In the genomic region with DNA sequence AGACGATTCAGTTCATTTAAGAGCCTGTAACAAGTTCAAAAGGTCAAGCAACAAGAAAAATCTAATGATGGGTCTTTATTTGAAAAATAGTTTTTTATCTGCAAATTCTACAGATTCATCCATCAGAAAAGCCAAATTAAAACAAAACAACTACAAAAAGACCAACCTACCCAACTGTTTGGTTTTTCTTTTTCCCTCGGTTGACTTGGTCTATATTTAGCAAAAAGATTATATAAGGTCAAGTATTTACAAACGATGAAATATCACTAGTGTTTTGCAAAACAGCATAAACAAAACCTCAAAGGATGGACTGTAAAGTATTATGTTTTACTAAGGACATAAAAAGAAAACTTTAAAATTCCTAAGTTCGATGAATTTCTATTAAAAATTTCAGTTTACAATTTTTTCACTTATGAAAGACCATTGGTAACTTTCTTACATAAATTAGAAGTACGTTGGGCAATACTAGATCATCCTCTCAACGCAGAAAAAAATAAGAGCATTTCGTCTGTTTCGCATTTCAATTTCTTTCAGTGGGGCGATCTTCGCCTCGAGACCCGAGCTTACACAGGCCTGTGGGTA, we compare ENCODE assay signal across 8 mouse cellular contexts. TPM values are rescaled to one million over a fixed set of nuclear protein-coding genes. Genes with fewer than 3 reads are reported as not detected.
A peak's percentile ranks its signal among the peaks of the same experiment; 100 is the strongest.
DNase-seq lines count a peak whose midpoint lies in the region; ATAC-seq and TF ChIP-seq lines count a peak whose summit lies in the region.

No protein-coding gene starts in this region.

- no peaks in the 10 kb centered on the region for H3K9me3 ChIP-seq in heart, embryonic 11.5 days (replicated peaks; ENCODE audit: control insufficient read depth, low read length)
- no peaks in the 10 kb centered on the region for H3K9me3 ChIP-seq in forebrain, embryonic 12.5 days
- H3K9me3 ChIP-seq in liver, embryonic 14.5 days (ENCODE audit: control insufficient read depth, low read length) = no peaks in the 10 kb centered on the region

- peaks cover 25% of the 10 kb centered on the region for H3K79me2 ChIP-seq in C2C12 (ENCODE audit: control insufficient read depth, insufficient read depth)

- no peak for DNase-seq in heart, postnatal 10 days
- no peak for DNase-seq in liver, embryonic 14.5 days (ENCODE audit: low read depth in 3 of 3, low spot score in 3 of 3)
- DNase-seq in urinary bladder, adult 18-20 months (ENCODE audit: low spot score in 2 of 2) = no peak
- no peak for DNase-seq in gastrocnemius, adult 18-20 months (ENCODE audit: low spot score)
- DNase-seq in ovary, postnatal 14 days (ENCODE audit: low spot score) = no peak

- ATAC-seq in heart, embryonic 11.5 days (replicated peaks; ENCODE audit: insufficient number of reproducible peaks, low FRiP score, low TSS enrichment) = no peak
- ATAC-seq in forebrain, embryonic 12.5 days (ENCODE audit: low FRiP score) = no peak
- no peak for ATAC-seq in liver, embryonic 14.5 days (ENCODE audit: insufficient read depth)

- no peaks in the 10 kb centered on the region for H3K27me3 ChIP-seq in heart, embryonic 11.5 days (ENCODE audit: control insufficient read depth, insufficient read depth, low read length)
- no peaks in the 10 kb centered on the region for H3K27me3 ChIP-seq in C2C12 (ENCODE audit: control insufficient read depth, insufficient read depth, insufficient read length)
- no peaks in the 10 kb centered on the region for H3K27me3 ChIP-seq in forebrain, embryonic 12.5 days
- no peaks in the 10 kb centered on the region for H3K27me3 ChIP-seq in liver, embryonic 14.5 days (ENCODE audit: control insufficient read depth, insufficient read depth, low read length)

- peak overlapping the region; percentile 74 for H3K4me3 ChIP-seq in heart, embryonic 11.5 days (ENCODE audit: low read depth, low read length)
- H3K4me3 ChIP-seq in C2C12 (ENCODE audit: insufficient read depth, poor library complexity, severe bottlenecking) = peak overlapping the region; percentile 55
- peak overlapping the region; percentile 67 for H3K4me3 ChIP-seq in forebrain, embryonic 12.5 days (replicated peaks)
- peak overlapping the region; percentile 85 to 94 for H3K4me3 ChIP-seq in liver, embryonic 14.5 days (ENCODE audit: insufficient read depth in 1 of 2, low read depth in 2 of 2, low read length in 2 of 2)

- H3K79me3 ChIP-seq in C2C12 (ENCODE audit: low read depth) = peaks cover 11% of the 10 kb centered on the region

- H3K4me2 ChIP-seq in heart, embryonic 11.5 days = peak overlapping the region; percentile 83
- H3K4me2 ChIP-seq in forebrain, embryonic 12.5 days = peak overlapping the region; percentile 57
- peak overlapping the region; percentile 86 for H3K4me2 ChIP-seq in liver, embryonic 14.5 days (ENCODE audit: low read depth)

- 6% methylated on average over 12 of the region's 12 CpGs for WGBS in heart, embryonic 11.5 days (ENCODE audit: insufficient replicate concordance)
- WGBS in forebrain, embryonic 12.5 days = 7% methylated on average over 12 of the region's 12 CpGs
- 3% methylated on average over 12 of the region's 12 CpGs for WGBS in liver, embryonic 14.5 days (ENCODE audit: insufficient replicate concordance)

- H3K9ac ChIP-seq in heart, embryonic 11.5 days (ENCODE audit: low read depth, low read length) = peak overlapping the region; percentile 93
- H3K9ac ChIP-seq in forebrain, embryonic 12.5 days = peak overlapping the region; percentile 67
- peak overlapping the region; percentile 71 for H3K9ac ChIP-seq in liver, embryonic 14.5 days (replicated peaks)

- TF ChIP-seq CTCF in C2C12 (IDR thresholded peaks at IDR 0.05; ENCODE audit: control insufficient read depth, insufficient read depth, insufficient read length) = no peak
- TF ChIP-seq CTCF in liver, embryonic 14.5 days (IDR thresholded peaks at IDR 0.05; ENCODE audit: low read depth) = no peak

- no peaks in the 10 kb centered on the region for H3K4me1 ChIP-seq in heart, embryonic 11.5 days (ENCODE audit: control insufficient read depth, insufficient read depth, low read length)
- H3K4me1 ChIP-seq in forebrain, embryonic 12.5 days = peaks cover 4% of the 10 kb centered on the region; the same call in 1 of the 2 replicates
- peaks cover 5% of the 10 kb centered on the region in 2 experiments for H3K4me1 ChIP-seq in liver, embryonic 14.5 days (replicated peaks; ENCODE audit: control insufficient read depth in 2 of 2, insufficient read depth in 2 of 2, low read length in 1 of 2)

- TF ChIP-seq EP300 in liver, embryonic 14.5 days (IDR thresholded peaks at IDR 0.05; ENCODE audit: low read depth) = no peak

- H3K36me3 ChIP-seq in heart, embryonic 11.5 days (ENCODE audit: control insufficient read depth, insufficient read depth, low read length) = no peaks in the 10 kb centered on the region
- peaks cover 6% of the 10 kb centered on the region for H3K36me3 ChIP-seq in C2C12 (ENCODE audit: control insufficient read depth, insufficient read depth)
- H3K36me3 ChIP-seq in forebrain, embryonic 12.5 days (replicated peaks) = no peaks in the 10 kb centered on the region
- H3K36me3 ChIP-seq in liver, embryonic 14.5 days (replicated peaks; ENCODE audit: control insufficient read depth, insufficient read depth, low read depth) = no peaks in the 10 kb centered on the region

- intact Hi-C loops in heart, postnatal 10 days (cut with DNase I) = loop anchor here (1.0 to 2.0 kb wide), 3 partner anchors 24 to 279 kb away; a partner anchor contains a TSS

- H3K27ac ChIP-seq in heart, embryonic 11.5 days (ENCODE audit: low read depth, low read length) = peak overlapping the region; percentile 100
- H3K27ac ChIP-seq in forebrain, embryonic 12.5 days = peak overlapping the region; percentile 99
- H3K27ac ChIP-seq in liver, embryonic 14.5 days = peak overlapping the region; percentile 86

- peak overlapping the region; percentile 40 for H3ac ChIP-seq in C2C12 (ENCODE audit: control insufficient read depth, insufficient read length, low read depth)

TF ChIP-seq in C2C12, 6 proteins besides CTCF, POLR2A, EP300 and RAD21:
- TF ChIP-seq MYOG (IDR thresholded peaks at IDR 0.05; ENCODE audit: control insufficient read depth, extremely low read depth, insufficient read length) = no peak
- TF ChIP-seq FOSL1 (IDR thresholded peaks at IDR 0.05; ENCODE audit: insufficient read depth, low read length, poor library complexity, severe bottlenecking) = no peak
- no peak for TF ChIP-seq MAX (IDR thresholded peaks at IDR 0.05)
- TF ChIP-seq MYOD1 (IDR thresholded peaks at IDR 0.05; ENCODE audit: control insufficient read depth, insufficient read length, low read depth) = no peak
- TF ChIP-seq USF1 (IDR thresholded peaks at IDR 0.05; ENCODE audit: low read depth) = no peak
- TF ChIP-seq CEBPB (IDR thresholded peaks at IDR 0.05; ENCODE audit: low read depth) = no peak

RNA-seq across cellular contexts. Expression of a gene that starts 0.4 kb away (rescaled TPM):
- 10.8 and 15.9 TPM in 2 replicates for polyA plus RNA-seq in heart, embryonic 11.5 days (2014; fragmentation: Nextera tagmentation; extraction: Ambion mirVana)
- 1 to 10 TPM; 3.2 to 4.3 TPM for total RNA-seq in heart, postnatal 10 days (2021)
- 6.8 TPM for polyA plus RNA-seq in C2C12 (2012; fragmentation: generic; extraction: Trizol)
- polyA plus RNA-seq in forebrain, embryonic 12.5 days (2016; fragmentation: Nextera tagmentation; extraction: Ambion mirVana) = 13.7 and 14.5 TPM in 2 replicates
- polyA plus RNA-seq in liver, embryonic 14.5 days (2012; rRNA removed) = 2.0 and 3.3 TPM in 2 replicates
- 5.2 and 5.6 TPM in 2 replicates for polyA plus RNA-seq in liver, embryonic 14.5 days (2014; fragmentation: Nextera tagmentation; extraction: Ambion mirVana)
- 1 to 10 TPM in 1 of 2 experiments, under 1 TPM in 1; 0.94 to 2.4 TPM for total RNA-seq in gastrocnemius, adult 18-20 months (2021)

RNA-seq across cellular contexts. Expression of a gene that starts 1.9 kb away (rescaled TPM):
- polyA plus RNA-seq in heart, embryonic 11.5 days (2014; fragmentation: Nextera tagmentation; extraction: Ambion mirVana) = 8.0 and 8.7 TPM in 2 replicates
- total RNA-seq in heart, postnatal 10 days (2021) = 1 to 10 TPM; 8.4 to 9.0 TPM
- 1.2 TPM for polyA plus RNA-seq in C2C12 (2012; fragmentation: generic; extraction: Trizol)
- 13.4 and 14.1 TPM in 2 replicates for polyA plus RNA-seq in forebrain, embryonic 12.5 days (2016; fragmentation: Nextera tagmentation; extraction: Ambion mirVana)
- polyA plus RNA-seq in liver, embryonic 14.5 days (2012; rRNA removed) = 11.2 and 16.0 TPM in 2 replicates
- 30.7 and 34.8 TPM in 2 replicates for polyA plus RNA-seq in liver, embryonic 14.5 days (2014; fragmentation: Nextera tagmentation; extraction: Ambion mirVana)
- total RNA-seq in gastrocnemius, adult 18-20 months (2021) = 1 to 10 TPM; 1.6 to 1.7 TPM

RNA-seq across cellular contexts. Expression of a gene that starts 50.8 kb away (rescaled TPM):
- polyA plus RNA-seq in heart, embryonic 11.5 days (2014; fragmentation: Nextera tagmentation; extraction: Ambion mirVana) = not detected in 2 replicates
- not detected for total RNA-seq in heart, postnatal 10 days (2021)
- not detected for polyA plus RNA-seq in C2C12 (2012; fragmentation: generic; extraction: Trizol)
- not detected in 2 replicates for polyA plus RNA-seq in forebrain, embryonic 12.5 days (2016; fragmentation: Nextera tagmentation; extraction: Ambion mirVana)
- polyA plus RNA-seq in liver, embryonic 14.5 days (2012; rRNA removed) = not detected in 2 replicates
- polyA plus RNA-seq in liver, embryonic 14.5 days (2014; fragmentation: Nextera tagmentation; extraction: Ambion mirVana) = not detected in 2 replicates
- not detected for total RNA-seq in gastrocnemius, adult 18-20 months (2021)
